Mouse (Mus musculus) liver, embryonic 14.5 days (tissue): ENCODE data around the gene Nkd2.

Experiments
- CTCF ChIP-seq: IDR thresholded peaks from 2 replicates; pipeline ENCODE4 v1.5.1; 2016; ENCODE audit warnings: antibody characterized with exemption, low read depth, control low read depth
- EP300 ChIP-seq: IDR thresholded peaks from 2 replicates; pipeline ENCODE4 v1.6.1; 2016; ENCODE audit warnings: antibody characterized with exemption, low read depth

GRCm38 (mm10) chr13:73847465-73847836 lies at the start of gene Nkd2:
- TF ChIP-seq CTCF (peak; percentile 61), EP300 (no peak)
